Mouse (Mus musculus) CH12.LX (cell line): Measurements from ENCODE around the gene Gm21970. TPM values are rescaled to one million over a fixed set of nuclear protein-coding genes. Genes with fewer than 3 reads are reported as not detected.

Experiments
- DNase-seq: peaks from one replicate; pipeline ENCODE4 v3.0.0-alpha.2; 2013; ENCODE audit errors: extremely low read depth
- H3K27ac ChIP-seq: 2 replicates; pipeline ENCODE4 v1.5.1; 2012; ENCODE audit warnings: low read depth, mild to moderate bottlenecking, control low read depth, moderate library complexity; ENCODE audit not compliant: insufficient read depth
- H3K27me3 ChIP-seq: replicated peaks from 2 replicates; pipeline ENCODE3; 2012; ENCODE audit warnings: inconsistent platforms
- H3K36me3 ChIP-seq, 2 experiments: replicated peaks in 1 of 2; 2 replicates each; pipeline versions ENCODE3 to v1.6.1; 2012; ENCODE audit warnings: inconsistent platforms in 1 of 2, low read length in 1 of 2, mild to moderate bottlenecking in 1 of 2, mixed read lengths in 1 of 2, moderate library complexity in 1 of 2; ENCODE audit not compliant: control insufficient read depth in 1 of 2, insufficient read depth in 1 of 2
- H3K4me1 ChIP-seq, 2 experiments: 2 replicates each; pipeline ENCODE4 v1.6.1; 2012; ENCODE audit warnings: inconsistent platforms in 1 of 2, moderate library complexity in 1 of 2; ENCODE audit not compliant: insufficient read depth in 2 of 2, control insufficient read depth in 1 of 2
- H3K4me2 ChIP-seq: 2 replicates; pipeline ENCODE4 v1.6.1; 2012; ENCODE audit warnings: low read depth, mild to moderate bottlenecking, control low read depth; ENCODE audit not compliant: poor library complexity, insufficient read depth, severe bottlenecking
- H3K4me3 ChIP-seq, 3 experiments: fragments of 150-350 bp in 1 of 3; sonication (generic) in 1 of 3; replicated peaks in 1 of 3; 2 replicates each; pipeline versions ENCODE3 to v1.5.1; 2011 to 2012; ENCODE audit warnings: low read depth in 2 of 3, low read length in 2 of 3, mild to moderate bottlenecking in 2 of 3, moderate library complexity in 2 of 3, control low read depth in 1 of 3, improper control_type of control experiment in 1 of 3, inconsistent platforms in 1 of 3, mixed read lengths in 1 of 3; ENCODE audit not compliant: poor library complexity in 1 of 3
- H3K79me2 ChIP-seq: replicated peaks from 2 replicates; pipeline ENCODE4 v1.6.1; 2012; ENCODE audit warnings: mild to moderate bottlenecking, moderate library complexity; ENCODE audit not compliant: control insufficient read depth, poor library complexity, insufficient read depth, severe bottlenecking; ENCODE audit errors: extremely low read depth
- H3K9ac ChIP-seq: 2 replicates; pipeline ENCODE4 v1.6.1; 2012; ENCODE audit warnings: low read depth, mild to moderate bottlenecking, control low read depth, moderate library complexity; ENCODE audit not compliant: insufficient read depth
- H3K9me3 ChIP-seq: replicated peaks from 2 replicates; pipeline ENCODE3; 2012; ENCODE audit warnings: low read length, inconsistent platforms, mixed read lengths
- BHLHE40 ChIP-seq: IDR thresholded peaks from 2 replicates; pipeline ENCODE4 v1.6.1; 2011; ENCODE audit warnings: mild to moderate bottlenecking, low read depth, low read length, improper control_type of control experiment
- CHD1 ChIP-seq: IDR thresholded peaks from 2 replicates; pipeline ENCODE4 v1.6.1; 2012; ENCODE audit warnings: low read depth, low read length, improper control_type of control experiment, inconsistent platforms
- CHD2 ChIP-seq: IDR thresholded peaks from 2 replicates; pipeline ENCODE4 v1.6.1; 2011; ENCODE audit warnings: low read length, improper control_type of control experiment
- CTCF ChIP-seq, 2 experiments: IDR thresholded peaks in 1 of 2; conservative IDR thresholded peaks in 1 of 2; 2 replicates each; pipeline ENCODE4 v1.5.1; 2011 to 2012; ENCODE audit warnings: low read depth in 2 of 2, low read length in 2 of 2, improper control_type of control experiment in 1 of 2, inconsistent platforms in 1 of 2, mild to moderate bottlenecking in 1 of 2, moderate library complexity in 1 of 2
- E2F4 ChIP-seq: IDR thresholded peaks from 2 replicates; pipeline ENCODE4 v1.6.1; 2011; ENCODE audit warnings: low read depth, low read length, improper control_type of control experiment; ENCODE audit not compliant: insufficient replicate concordance
- ELF1 ChIP-seq: IDR thresholded peaks from 2 replicates; pipeline ENCODE4 v1.6.1; 2014; ENCODE audit warnings: low read depth, mild to moderate bottlenecking, inconsistent platforms, low read length, improper control_type of control experiment
- EP300 ChIP-seq: IDR thresholded peaks from 2 replicates; pipeline ENCODE4 v1.6.1; 2011; ENCODE audit warnings: low read length, improper control_type of control experiment
- ETS1 ChIP-seq: conservative IDR thresholded peaks from 2 replicates; pipeline ENCODE4 v1.6.1; 2012; ENCODE audit warnings: low read depth, mild to moderate bottlenecking, inconsistent platforms, low read length, improper control_type of control experiment, moderate library complexity
- GABPA ChIP-seq: IDR thresholded peaks from 2 replicates; pipeline ENCODE4 v1.6.1; 2012; ENCODE audit warnings: low read depth, low read length, improper control_type of control experiment, inconsistent platforms; ENCODE audit not compliant: insufficient replicate concordance
- HCFC1 ChIP-seq: IDR thresholded peaks from 2 replicates; pipeline ENCODE4 v1.6.1; 2012; ENCODE audit warnings: low read depth, mild to moderate bottlenecking, inconsistent platforms, low read length, improper control_type of control experiment
- JUN ChIP-seq: IDR thresholded peaks from 2 replicates; pipeline ENCODE4 v1.6.1; 2011; ENCODE audit warnings: low read depth, mild to moderate bottlenecking, low read length, improper control_type of control experiment, moderate library complexity; ENCODE audit not compliant: insufficient read depth
- JUND ChIP-seq: conservative IDR thresholded peaks from 2 replicates; pipeline ENCODE4 v1.6.1; 2011; ENCODE audit warnings: low read depth, low read length, improper control_type of control experiment
- MAFK ChIP-seq: IDR thresholded peaks from 2 replicates; pipeline ENCODE4 v1.6.1; 2011; ENCODE audit warnings: low read length, improper control_type of control experiment; ENCODE audit not compliant: insufficient replicate concordance
- MAX ChIP-seq: IDR thresholded peaks from 2 replicates; pipeline ENCODE4 v1.6.1; 2011; ENCODE audit warnings: low read length, improper control_type of control experiment
- MEF2A ChIP-seq: IDR thresholded peaks from 2 replicates; pipeline ENCODE4 v1.6.1; 2014; ENCODE audit warnings: low read depth, mild to moderate bottlenecking, inconsistent platforms, low read length, improper control_type of control experiment, borderline replicate concordance
- MXI1 ChIP-seq: IDR thresholded peaks from 2 replicates; pipeline ENCODE4 v1.6.1; 2011; ENCODE audit warnings: mild to moderate bottlenecking, low read depth, low read length, improper control_type of control experiment
- MYC ChIP-seq: IDR thresholded peaks from 2 replicates; pipeline ENCODE4 v1.6.1; 2011; ENCODE audit warnings: low read depth, mild to moderate bottlenecking, improper control_type of control experiment, low read length
- NELFE ChIP-seq: IDR thresholded peaks from 2 replicates; pipeline ENCODE4 v1.6.1; 2011; ENCODE audit warnings: low read depth, low read length, improper control_type of control experiment
- NRF1 ChIP-seq: IDR thresholded peaks from 2 replicates; pipeline ENCODE4 v1.6.1; 2014; ENCODE audit warnings: low read depth, mild to moderate bottlenecking, inconsistent platforms, low read length, improper control_type of control experiment, moderate library complexity
- PAX5 ChIP-seq: IDR thresholded peaks from 2 replicates; pipeline ENCODE4 v1.6.1; 2012; ENCODE audit warnings: low read length, inconsistent platforms, mixed read lengths
- POLR2A ChIP-seq: IDR thresholded peaks from 2 replicates; pipeline ENCODE4 v1.6.1; 2011; ENCODE audit warnings: low read depth, mild to moderate bottlenecking, improper control_type of control experiment, low read length
- POLR2AphosphoS2 ChIP-seq: IDR thresholded peaks from 2 replicates; pipeline ENCODE4 v1.6.1; 2011; ENCODE audit warnings: low read depth, low read length, improper control_type of control experiment
- RAD21 ChIP-seq: IDR thresholded peaks from 2 replicates; pipeline ENCODE4 v1.6.1; 2011; ENCODE audit warnings: low read depth, mild to moderate bottlenecking, low read length, improper control_type of control experiment, moderate library complexity
- RCOR1 ChIP-seq: conservative IDR thresholded peaks from 2 replicates; pipeline ENCODE4 v1.6.1; 2012; ENCODE audit warnings: low read depth, mild to moderate bottlenecking, inconsistent platforms, low read length, improper control_type of control experiment
- SIN3A ChIP-seq: IDR thresholded peaks from 2 replicates; pipeline ENCODE4 v1.6.1; 2012; ENCODE audit warnings: low read length, improper control_type of control experiment, inconsistent platforms
- TBP ChIP-seq: conservative IDR thresholded peaks from 2 replicates; pipeline ENCODE4 v1.6.1; 2011; ENCODE audit warnings: low read depth, low read length, improper control_type of control experiment
- TCF12 ChIP-seq: IDR thresholded peaks from 2 replicates; pipeline ENCODE4 v1.6.1; 2014; ENCODE audit warnings: low read depth, mild to moderate bottlenecking, inconsistent platforms, low read length, improper control_type of control experiment
- UBTF ChIP-seq: IDR thresholded peaks from 2 replicates; pipeline ENCODE4 v1.6.1; 2012; ENCODE audit warnings: low read depth, mild to moderate bottlenecking, inconsistent platforms, low read length, improper control_type of control experiment, moderate library complexity
- USF1 ChIP-seq: IDR thresholded peaks from 2 replicates; pipeline ENCODE4 v1.6.1; 2014; ENCODE audit warnings: low read depth, mild to moderate bottlenecking, inconsistent platforms, low read length, improper control_type of control experiment
- ZC3H11A ChIP-seq: IDR thresholded peaks from 2 replicates; pipeline ENCODE4 v1.6.1; 2012; ENCODE audit warnings: low read depth, mild to moderate bottlenecking, inconsistent platforms, low read length, improper control_type of control experiment
- ZKSCAN1 ChIP-seq: IDR thresholded peaks from 2 replicates; pipeline ENCODE4 v1.6.1; 2012; ENCODE audit warnings: low read depth, inconsistent platforms, low read length, improper control_type of control experiment, borderline replicate concordance
- ZNF384 ChIP-seq: IDR thresholded peaks from 2 replicates; pipeline ENCODE4 v1.6.1; 2012; ENCODE audit warnings: low read depth, low read length, improper control_type of control experiment, inconsistent platforms
- dilution Hi-C: fragments of 300-500 bp; cut with MboI; formaldehyde crosslinking; loops from 2 replicates; pipeline ENCODE4 v1.14.3; 2020; ENCODE audit warnings: low sequenced_read_pairs; ENCODE audit not compliant: extremely low pct_unique_long_range_greater_than_20kb, extremely low pct_ligation_motif_present
- in situ Hi-C: fragments of 300-500 bp; cut with MboI; formaldehyde crosslinking; loops from 3 replicates; pipeline ENCODE4 v1.14.3; 2019; ENCODE audit warnings: low sequenced_read_pairs, low pct_ligation_motif_present, low pct_unique_long_range_greater_than_20kb, mixed read lengths
- polyA plus RNA-seq: library from polyadenylated mRNA; unstranded; fragments of >175 nt; gene quantifications from 2 replicates; pipeline ENCODE4 v1.2.1, GENCODE M21; 2012; ENCODE audit warnings: low read depth; ENCODE audit not compliant: insufficient read length
- total RNA-seq, 2 experiments: library from RNA; depleted of rRNA; stranded (reverse); fragments of 300-350 nt in 1 of 2; fragments of >200 nt in 1 of 2; gene quantifications; 2 replicates each; pipeline ENCODE4 v1.2.3; 2012 to 2014

The Gm21970 gene
- total and polyA plus RNA-seq, 3 experiments: not detected

- H3K79me2 ChIP-seq: no peaks in the 10 kb centered on the region
- no peaks in the 10 kb centered on the region for H3K27me3 ChIP-seq
- TF ChIP-seq UBTF (no peak), ZC3H11A (no peak), CHD2 (no peak), ETS1 (no peak), JUND (no peak), CTCF (conservative IDR thresholded peaks at IDR 0.05 in 1 of 2, IDR thresholded peaks at IDR 0.05 in 1 of 2; ENCODE audit: low read depth in 2 of 2, low read length in 2 of 2) (no peak), ZNF384 (no peak), ZKSCAN1 (no peak), CHD1 (no peak), JUN (no peak), MXI1 (no peak)
- DNase-seq: no peak
- dilution Hi-C loops (no loop called here), in situ Hi-C loops (no loop called here)
- peaks cover 61 to 93% of the 10 kb centered on the region in 2 experiments for H3K36me3 ChIP-seq
- no peak overlapping the region; the same call in 1 of the 2 replicates for H3K4me2 ChIP-seq
- peaks cover 25 to 65% of the 10 kb centered on the region in 2 experiments for H3K4me1 ChIP-seq
- peak overlapping the region; percentile 59 for H3K27ac ChIP-seq
- H3K9ac ChIP-seq: no peak overlapping the region
- H3K9me3 ChIP-seq: no peaks in the 10 kb centered on the region
- H3K4me3 ChIP-seq: peak overlapping the region in 1 of 3 experiments; percentile 12
These were observed 24.8 kb downstream of the Gm21970 start for GRCm38 (mm10) chr16:91416357-91416756.

GRCm38 (mm10) chr16:91416938-91417337 lies 25.4 kb downstream of the Gm21970 start:
- H3K27me3 ChIP-seq: no peaks in the 10 kb centered on the region
- H3K4me1 ChIP-seq: peaks cover 23 to 60% of the 10 kb centered on the region in 2 experiments
- dilution Hi-C loops: no loop called here
- TF ChIP-seq E2F4 (no peak), MXI1 (no peak), NRF1 (no peak), ZNF384 (peak; percentile 46; the same call in 1 of the 2 replicates), RAD21 (no peak; the same call in 1 of the 2 replicates), RCOR1 (peak; percentile 86), GABPA (no peak), USF1 (peak; percentile 74), UBTF (no peak), TBP (no peak), MYC (0 out of 2 replicates have a peak, but pooled peaks have one; percentile 64), POLR2A (no peak), HCFC1 (0 out of 2 replicates have a peak, but pooled peaks have one; percentile 26), JUN (peak; percentile 46), TCF12 (peak; percentile 73; the same call in 1 of the 2 replicates), SIN3A (peak; percentile 80; the same call in 1 of the 2 replicates), BHLHE40 (peak; percentile 100), NELFE (no peak), MAX (peak; percentile 83), EP300 (peak; percentile 88), JUND (peak; percentile 76; the same call in 1 of the 2 replicates), PAX5 (no peak), MAFK (peak; percentile 76; the same call in 1 of the 2 replicates), ZC3H11A (no peak), CTCF (conservative IDR thresholded peaks at IDR 0.05 in 1 of 2, IDR thresholded peaks at IDR 0.05 in 1 of 2; ENCODE audit: low read depth in 2 of 2, low read length in 2 of 2) (no peak), POLR2AphosphoS2 (0 out of 2 replicates have a peak, but pooled peaks have one; percentile 65), ELF1 (peak; percentile 29; the same call in 1 of the 2 replicates), MEF2A (peak; percentile 98)

More at GRCm38 (mm10) chr16:91416938-91417337, 25.4 kb downstream of the Gm21970 start:
- H3K4me2 ChIP-seq: no peak overlapping the region; the same call in 1 of the 2 replicates
- H3K36me3 ChIP-seq: peaks cover 64 to 93% of the 10 kb centered on the region in 2 experiments
- in situ Hi-C loops: no loop called here
- H3K4me3 ChIP-seq: peak overlapping the region in 1 of 3 experiments; percentile 12
- H3K9me3 ChIP-seq: no peaks in the 10 kb centered on the region
- peak overlapping the region; percentile 59 for H3K27ac ChIP-seq
- H3K79me2 ChIP-seq: no peaks in the 10 kb centered on the region
- DNase-seq: peak; percentile 95
- no peak overlapping the region for H3K9ac ChIP-seq
